12 mouse cellular contexts compared by ENCODE assay signal in genomic region chr5:73524300-73525000, GRCm38 (mm10).
"Had no signal": no experiment of that assay in that cellular context is flagged by ENCODE, and none has a peak within 500 bp of the region (broad histone marks: within the 10 kb centered on the region; RNA-seq: fewer than 3 reads in every experiment).

No protein-coding gene starts in this region.

- H3K27me3 ChIP-seq: liver, embryonic 13.5 days; megakaryocyte, embryonic 14.5 days; midbrain, embryonic 13.5 days; neural tube, embryonic 12.5 days had no signal

- H3K4me3 ChIP-seq: left cerebral cortex, adult 2 months; limb, embryonic 10.5 days; liver, embryonic 13.5 days; megakaryocyte, embryonic 14.5 days; midbrain, embryonic 13.5 days; neural tube, embryonic 12.5 days had no signal

- H3K4me1 ChIP-seq: limb, embryonic 10.5 days; midbrain, embryonic 13.5 days; neural tube, embryonic 12.5 days had no signal

- H3K36me3 ChIP-seq: liver, embryonic 13.5 days had no signal

- H3K4me2 ChIP-seq: liver, embryonic 13.5 days; midbrain, embryonic 13.5 days; neural tube, embryonic 12.5 days had no signal

- DNase-seq: kidney, adult 8-10 months; liver, embryonic 13.5 days; thymus, adult 2 months; thymus, postnatal 25 days had no signal

- H3K27ac ChIP-seq: left cerebral cortex, adult 2 months; limb, embryonic 10.5 days; liver, embryonic 13.5 days; macrophage; midbrain, embryonic 13.5 days; neural tube, embryonic 12.5 days had no signal

- H3K9me3 ChIP-seq: limb, embryonic 10.5 days; liver, embryonic 13.5 days; megakaryocyte, embryonic 14.5 days; midbrain, embryonic 13.5 days; neural tube, embryonic 12.5 days had no signal

- ATAC-seq: intestine, postnatal 0 days; lung, postnatal 0 days; midbrain, embryonic 13.5 days had no signal

- H3K9ac ChIP-seq: liver, embryonic 13.5 days; midbrain, embryonic 13.5 days; neural tube, embryonic 12.5 days had no signal
